Mouse (Mus musculus) limb, embryonic 12.5 days (tissue): ENCODE measurements around the gene Pitpnm2. TPM values are rescaled to one million over a fixed set of nuclear protein-coding genes. Genes with fewer than 3 reads are reported as not detected.

ENCODE experiments used
- ATAC-seq: fragments of 200-750 bp; cut with Nextera tagmentation; 2 replicates; pipeline ENCODE4 v1.8.0; 2017; ENCODE audit warnings: low read depth, moderate TSS enrichment; ENCODE audit not compliant: insufficient number of reproducible peaks, insufficient read depth, low FRiP score, low TSS enrichment
- H3K27ac ChIP-seq: fragments of 300-500 bp; sonication (generic); 2 replicates; pipeline ENCODE4 v1.5.1; 2016; ENCODE audit warnings: mild to moderate bottlenecking, moderate library complexity
- H3K27me3 ChIP-seq: fragments of 300-500 bp; sonication (generic); 2 replicates; pipeline ENCODE4 v1.6.1; 2016; ENCODE audit warnings: mild to moderate bottlenecking, moderate library complexity
- H3K36me3 ChIP-seq: fragments of 300-500 bp; sonication (generic); 2 replicates; pipeline ENCODE4 v1.6.1; 2016; ENCODE audit warnings: mild to moderate bottlenecking, moderate library complexity
- H3K4me1 ChIP-seq: fragments of 300-500 bp; sonication (generic); replicated peaks from 2 replicates; pipeline ENCODE4 v1.6.1; 2016
- H3K4me2 ChIP-seq: fragments of 300-500 bp; sonication (generic); 2 replicates; pipeline ENCODE4 v1.6.1; 2016; ENCODE audit warnings: mild to moderate bottlenecking, moderate library complexity
- H3K4me3 ChIP-seq: fragments of 300-500 bp; sonication (generic); replicated peaks from 2 replicates; pipeline ENCODE4 v1.5.1; 2016; ENCODE audit warnings: mild to moderate bottlenecking
- H3K9ac ChIP-seq: fragments of 300-500 bp; sonication (generic); replicated peaks from 2 replicates; pipeline ENCODE4 v1.6.1; 2016; ENCODE audit warnings: mild to moderate bottlenecking, moderate library complexity
- H3K9me3 ChIP-seq: fragments of 300-500 bp; sonication (generic); 2 replicates; pipeline ENCODE4 v1.6.1; 2016; ENCODE audit warnings: mild to moderate bottlenecking, moderate library complexity
- WGBS: fragments of 180-500 bp; shearing (Covaris S2); methylation state at CpG from one replicate; pipeline ENCODE4 v1.1.7; 2016; 5-methylcytosine and 5-hydroxymethylcytosine counted together
- polyA plus RNA-seq: library from polyadenylated mRNA; unstranded; fragments of >200 nt; fragmentation: Nextera tagmentation; extraction: Ambion mirVana; gene quantifications from 2 replicates; pipeline ENCODE4 v1.2.1, GENCODE M21; 2016

Pitpnm2 gene
- polyA plus RNA-seq, 1 experiment from 2014 or later: 3.1 TPM

GRCm38 (mm10) chr5:124247296-124247695 is 2.3 kb downstream of the Pitpnm2 start:
- Histone ChIP-seq H3K9me3 (no peaks in the 10 kb centered on the region), H3K27ac (no peak overlapping the region), H3K4me1 (peaks cover 20% of the 10 kb centered on the region), H3K4me3 (no peak overlapping the region), H3K4me2 (no peak overlapping the region), H3K27me3 (0 out of 2 replicates have a peak, but pooled peaks cover 7% of the 10 kb centered on the region), H3K9ac (no peak overlapping the region), H3K36me3 (peaks cover 14% of the 10 kb centered on the region)
- ATAC-seq: no peak
- WGBS: 64% methylated on average over 7 of the region's 7 CpGs

GRCm38 (mm10) chr5:124244885-124245284 is 4.7 kb downstream of the Pitpnm2 start:
- H3K4me1 ChIP-seq: peaks cover 36% of the 10 kb centered on the region
- H3K27ac ChIP-seq: no peak overlapping the region
- no peak overlapping the region for H3K9ac ChIP-seq
- 89% methylated on average over 7 of the region's 7 CpGs for WGBS
- no peak for ATAC-seq
- no peaks in the 10 kb centered on the region for H3K9me3 ChIP-seq
- H3K4me3 ChIP-seq: no peak overlapping the region
- H3K27me3 ChIP-seq: 0 out of 2 replicates have a peak, but pooled peaks cover 7% of the 10 kb centered on the region
- peaks cover 14% of the 10 kb centered on the region for H3K36me3 ChIP-seq
- H3K4me2 ChIP-seq: no peak overlapping the region

- Histone ChIP-seq H3K4me2 (no peak overlapping the region), H3K9me3 (no peaks in the 10 kb centered on the region), H3K27me3 (0 out of 2 replicates have a peak, but pooled peaks cover 7% of the 10 kb centered on the region), H3K27ac (no peak overlapping the region), H3K4me1 (peaks cover 36% of the 10 kb centered on the region), H3K9ac (no peak overlapping the region), H3K36me3 (peaks cover 14% of the 10 kb centered on the region), H3K4me3 (no peak overlapping the region)
- 90% methylated on average over 8 of the region's 8 CpGs for WGBS
- no peak for ATAC-seq
Observed at GRCm38 (mm10) chr5:124244449-124244848, 5.1 kb downstream of the Pitpnm2 start.

- WGBS: 91% methylated on average over 9 of the region's 9 CpGs
- Histone ChIP-seq H3K27me3 (peaks cover 7% of the 10 kb centered on the region; the same call in 1 of the 2 replicates), H3K36me3 (peaks cover 14% of the 10 kb centered on the region), H3K9ac (no peak overlapping the region), H3K27ac (no peak overlapping the region), H3K4me1 (peaks cover 29% of the 10 kb centered on the region), H3K4me3 (no peak overlapping the region), H3K9me3 (no peaks in the 10 kb centered on the region), H3K4me2 (no peak overlapping the region)
- ATAC-seq: no peak
Observed at GRCm38 (mm10) chr5:124243236-124243901, 6.2 kb downstream of the Pitpnm2 start.

GRCm38 (mm10) chr5:124241686-124242444 is 7.7 kb downstream of the Pitpnm2 start:
- H3K9ac ChIP-seq: no peak overlapping the region
- H3K27ac ChIP-seq: peak overlapping the region; percentile 45; the same call in 1 of the 2 replicates
- H3K4me2 ChIP-seq: peak overlapping the region; percentile 45
- peaks cover 14% of the 10 kb centered on the region for H3K36me3 ChIP-seq
- H3K9me3 ChIP-seq: no peaks in the 10 kb centered on the region
- WGBS: 25% methylated on average over 10 of the region's 10 CpGs
- H3K27me3 ChIP-seq: peaks cover under 1% of the 10 kb centered on the region; the same call in 1 of the 2 replicates
- 0 out of 2 replicates have a peak, but pooled peaks have one; percentile 64 for ATAC-seq
- H3K4me1 ChIP-seq: peaks cover 24% of the 10 kb centered on the region
- H3K4me3 ChIP-seq: no peak overlapping the region

GRCm38 (mm10) chr5:124240841-124241685 is 8.5 kb downstream of the Pitpnm2 start:
- H3K27ac ChIP-seq: peak overlapping the region; percentile 71
- WGBS: 13% methylated on average over 22 of the region's 22 CpGs
- H3K4me2 ChIP-seq: peak overlapping the region; percentile 45
- peaks cover 32% of the 10 kb centered on the region for H3K4me1 ChIP-seq
- H3K27me3 ChIP-seq: no peaks in the 10 kb centered on the region; the same call in 1 of the 2 replicates
- 0 out of 2 replicates have a peak overlapping the region, but pooled peaks have one; percentile 19 for H3K9ac ChIP-seq
- no peaks in the 10 kb centered on the region for H3K9me3 ChIP-seq
- peaks cover 11% of the 10 kb centered on the region for H3K36me3 ChIP-seq
- ATAC-seq: 0 out of 2 replicates have a peak, but pooled peaks have one; percentile 48
- H3K4me3 ChIP-seq: 0 out of 2 replicates have a peak overlapping the region, but pooled peaks have one; percentile 15

GRCm38 (mm10) chr5:124236180-124236579 is 13.4 kb downstream of the Pitpnm2 start:
- Histone ChIP-seq H3K27ac (no peak overlapping the region), H3K9me3 (no peaks in the 10 kb centered on the region), H3K4me1 (peaks cover 41% of the 10 kb centered on the region), H3K4me3 (no peak overlapping the region), H3K9ac (no peak overlapping the region), H3K27me3 (no peaks in the 10 kb centered on the region; the same call in 1 of the 2 replicates), H3K36me3 (no peaks in the 10 kb centered on the region), H3K4me2 (no peak overlapping the region)
- ATAC-seq: no peak
- WGBS: 60% methylated on average over 4 of the region's 4 CpGs

GRCm38 (mm10) chr5:124234778-124235177 is 14.8 kb downstream of the Pitpnm2 start:
- H3K27ac ChIP-seq: no peak overlapping the region
- WGBS: 89% methylated on average over 6 of the region's 6 CpGs
- H3K36me3 ChIP-seq: no peaks in the 10 kb centered on the region
- no peaks in the 10 kb centered on the region; the same call in 1 of the 2 replicates for H3K27me3 ChIP-seq
- no peak overlapping the region for H3K4me3 ChIP-seq
- H3K9ac ChIP-seq: no peak overlapping the region
- H3K9me3 ChIP-seq: no peaks in the 10 kb centered on the region
- H3K4me2 ChIP-seq: no peak overlapping the region
- ATAC-seq: no peak
- H3K4me1 ChIP-seq: peaks cover 32% of the 10 kb centered on the region

- H3K9ac ChIP-seq: no peak overlapping the region
- no peak for ATAC-seq
- no peak overlapping the region for H3K4me3 ChIP-seq
- H3K27me3 ChIP-seq: no peaks in the 10 kb centered on the region; the same call in 1 of the 2 replicates
- H3K36me3 ChIP-seq: no peaks in the 10 kb centered on the region
- H3K4me1 ChIP-seq: peaks cover 32% of the 10 kb centered on the region
- H3K9me3 ChIP-seq: no peaks in the 10 kb centered on the region
- 52% methylated on average over 12 of the region's 12 CpGs for WGBS
- no peak overlapping the region for H3K4me2 ChIP-seq
- no peak overlapping the region for H3K27ac ChIP-seq
Observed at GRCm38 (mm10) chr5:124233874-124234661, 15.5 kb downstream of the Pitpnm2 start.

- 83% methylated on average over 8 of the region's 8 CpGs for WGBS
- no peak for ATAC-seq
- Histone ChIP-seq H3K36me3 (no peaks in the 10 kb centered on the region), H3K9ac (no peak overlapping the region), H3K4me1 (peaks cover 32% of the 10 kb centered on the region), H3K4me2 (no peak overlapping the region), H3K9me3 (no peaks in the 10 kb centered on the region), H3K4me3 (no peak overlapping the region), H3K27ac (no peak overlapping the region), H3K27me3 (no peaks in the 10 kb centered on the region; the same call in 1 of the 2 replicates)
Observed at GRCm38 (mm10) chr5:124233144-124233465, 16.5 kb downstream of the Pitpnm2 start.
